Mouse (Mus musculus) limb, embryonic 13.5 days (tissue): ENCODE results near the gene C1qtnf4. TPM values are rescaled to one million over a fixed set of nuclear protein-coding genes. Genes with fewer than 3 reads are reported as not detected.

Experiments
- polyA plus RNA-seq: library from polyadenylated mRNA; unstranded; fragments of >200 nt; fragmentation: Nextera tagmentation; extraction: Ambion mirVana; gene quantifications from 2 replicates; pipeline ENCODE4 v1.2.1, GENCODE M21; 2015

The C1qtnf4 gene
- polyA plus RNA-seq, 1 experiment from 2014 or later: 27.0 TPM

Other genes with a start within 250 kb of the C1qtnf4 start
- 40.3 and 44.8 TPM in 2 replicates for gene Nup160, start 208.6 kb upstream of the C1qtnf4 start, polyA plus RNA-seq
- gene Fnbp4, start 140.5 kb upstream of the C1qtnf4 start, polyA plus RNA-seq: 115 and 122 TPM in 2 replicates
- gene Agbl2, start 103.1 kb upstream of the C1qtnf4 start, polyA plus RNA-seq: 1.2 and 1.4 TPM in 2 replicates
- gene Mtch2, start 38.7 kb upstream of the C1qtnf4 start, polyA plus RNA-seq: 200 and 206 TPM in 2 replicates
- 46.0 and 49.2 TPM in 2 replicates for gene Kbtbd4, start 18.9 kb downstream of the C1qtnf4 start, polyA plus RNA-seq
- gene Ndufs3, start 19.0 kb downstream of the C1qtnf4 start, polyA plus RNA-seq: 215 and 224 TPM in 2 replicates
- gene Celf1, start 54.5 kb downstream of the C1qtnf4 start, polyA plus RNA-seq: 80.3 and 89.7 TPM in 2 replicates
- gene Rapsn, start 149.8 kb downstream of the C1qtnf4 start, polyA plus RNA-seq: 18.3 and 19.2 TPM in 2 replicates
- 316 and 328 TPM in 2 replicates for gene Psmc3, start 168.1 kb downstream of the C1qtnf4 start, polyA plus RNA-seq
- 59.9 and 67.5 TPM in 2 replicates for gene Slc39a13, start 184.6 kb downstream of the C1qtnf4 start, polyA plus RNA-seq
- 4.6 and 6.0 TPM in 2 replicates for gene Spi1, start 196.5 kb downstream of the C1qtnf4 start, polyA plus RNA-seq
- gene Mybpc3, start 232.3 kb downstream of the C1qtnf4 start, polyA plus RNA-seq: not detected in 2 replicates